Mouse (Mus musculus) G1E (cell line): ENCODE measurements at regions not wholly inside any gene's neighbourhood (a gene's known extent, or its start where the extent isn't known, plus 50 kb on each side); places are given as distances from the start of the nearest gene placed in this dataset.

Source experiments
- CTCF ChIP-seq: IDR thresholded peaks from 2 replicates; pipeline ENCODE4 v1.5.1; 2012; ENCODE audit warnings: low read depth, low read length, inconsistent platforms, mixed read lengths
- GATA1 ChIP-seq: IDR thresholded peaks from 2 replicates; pipeline ENCODE4 v1.6.1; 2012; ENCODE audit warnings: borderline replicate concordance, low read length, inconsistent platforms, mixed read lengths

GRCm38 (mm10) chr14:54120194-54120593 is 133.7 kb downstream of the Dad1 start:
- TF ChIP-seq GATA1 (no peak), CTCF (no peak)
